Mouse (Mus musculus): Measurements from ENCODE around the gene Il4ra.

The Il4ra gene

DNA sequence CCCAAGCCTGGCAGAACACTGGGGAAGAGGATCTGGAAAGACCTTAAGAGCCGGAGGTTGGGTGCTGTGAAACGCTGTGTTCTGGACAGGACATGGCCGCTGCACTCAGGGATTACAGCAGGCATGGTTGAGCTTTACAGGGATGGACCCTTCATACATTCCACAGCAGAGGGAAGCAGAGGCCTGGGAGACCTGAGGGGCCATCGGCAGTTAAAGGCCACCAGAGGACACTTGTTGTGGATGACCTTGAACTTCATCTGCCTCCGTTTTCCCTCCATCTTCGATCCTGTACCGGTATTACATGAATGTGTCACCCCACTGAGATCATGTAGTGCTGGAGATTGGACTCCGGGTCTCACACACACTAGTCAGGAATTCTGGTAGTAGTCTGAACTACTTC is 2.0 kb upstream of the Il4ra start:
- no peak for DNase-seq (ENCODE audit: low spot score)

DNA sequence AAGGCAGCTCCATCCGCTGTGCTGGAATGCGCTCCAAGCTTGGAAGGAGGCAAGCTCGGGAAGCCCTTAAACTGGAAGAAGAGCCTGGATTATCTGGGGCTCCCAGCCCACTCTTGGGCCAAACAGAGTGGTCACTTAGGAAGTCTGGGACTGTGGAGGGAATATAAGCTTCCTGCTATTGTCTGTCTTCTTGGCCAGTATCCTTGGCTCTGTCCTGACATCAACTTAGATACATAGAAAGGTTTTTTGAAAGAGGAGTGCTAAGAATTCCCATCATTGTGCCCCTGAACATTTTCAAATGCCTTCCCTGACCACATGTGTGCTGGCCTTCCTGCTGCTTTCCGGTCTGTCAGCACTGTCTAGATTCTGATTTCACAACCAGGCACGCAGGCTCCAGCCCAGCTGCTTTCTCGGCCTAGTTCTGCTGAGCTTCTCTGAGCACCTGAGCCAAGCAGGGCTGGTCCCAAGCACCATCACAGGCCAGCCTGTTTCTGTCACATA is 989 bp upstream of the Il4ra start:
- DNase-seq (ENCODE audit: low spot score): no peak

DNA sequence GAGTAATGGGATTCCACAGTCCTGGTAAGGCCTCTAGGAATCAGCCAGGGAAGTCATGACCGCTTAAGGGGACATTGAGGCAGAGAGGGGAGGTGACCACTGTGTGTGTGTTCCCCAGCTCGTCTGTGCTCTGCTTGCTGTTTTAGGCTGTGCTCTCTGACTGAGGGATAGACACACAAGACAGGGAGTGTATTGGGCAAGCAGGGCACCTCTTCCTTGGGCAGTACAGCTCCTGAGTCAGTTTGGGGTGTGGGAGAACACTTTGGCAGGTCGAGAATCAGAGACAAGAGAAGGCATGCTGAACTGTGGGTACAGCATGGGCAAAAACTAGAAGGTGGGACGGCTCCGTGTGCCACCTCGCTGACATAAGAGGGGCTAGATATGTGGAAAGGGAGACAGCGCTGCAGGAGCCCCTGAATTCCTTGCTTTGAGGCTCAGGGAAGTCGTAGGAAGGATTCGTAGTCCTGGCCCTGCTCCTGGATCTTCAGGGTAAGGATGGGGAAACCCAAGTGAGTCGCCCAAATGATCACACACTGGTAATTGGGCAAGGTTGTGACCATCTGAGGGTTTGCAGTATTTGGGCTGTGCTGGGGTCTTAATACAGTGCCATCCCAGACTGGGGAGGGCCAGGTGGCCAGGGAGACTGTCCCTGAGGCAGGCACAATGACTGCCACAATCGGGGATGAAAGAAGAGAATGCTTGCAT is 1.1 kb downstream of the Il4ra start:
- DNase-seq (ENCODE audit: low spot score): no peak

DNA sequence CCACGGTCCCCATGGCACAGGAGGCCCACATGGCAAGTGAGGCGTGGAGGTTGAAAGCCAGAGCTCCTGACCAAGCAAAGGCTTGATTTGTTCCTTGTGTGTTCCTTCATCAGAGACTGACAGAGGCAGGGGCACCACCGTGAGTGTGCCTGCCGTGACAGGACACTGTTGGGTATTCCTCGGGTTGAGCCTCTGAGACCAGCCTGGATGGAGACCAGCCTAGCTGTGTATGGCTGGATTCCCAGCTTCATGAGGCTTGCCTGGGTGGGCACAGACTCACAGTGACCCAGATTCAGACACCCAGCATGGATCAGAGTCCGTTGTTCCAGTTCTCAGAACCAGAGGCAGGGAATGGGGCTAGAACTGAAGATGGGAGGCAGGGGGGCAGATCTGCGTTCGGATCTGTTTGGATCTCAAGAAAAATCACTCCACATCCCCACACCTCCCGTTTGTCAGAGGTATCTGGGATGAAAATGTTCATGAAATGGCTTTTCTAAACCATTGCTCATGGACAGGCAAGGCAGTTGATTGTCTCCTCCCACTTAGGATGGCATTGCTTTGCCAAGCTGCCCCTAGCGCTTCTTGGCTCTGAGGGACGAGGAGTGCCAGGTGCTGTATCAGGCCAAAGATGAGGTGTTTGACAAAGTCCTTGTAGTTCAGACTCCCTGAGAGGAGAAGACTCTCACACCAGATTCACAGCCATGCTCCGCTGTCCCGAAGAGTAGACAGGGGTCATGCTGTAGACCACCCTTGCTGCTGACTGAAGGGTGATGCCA is 1.9 kb downstream of the Il4ra start:
- DNase-seq (ENCODE audit: low spot score): no peak

DNA sequence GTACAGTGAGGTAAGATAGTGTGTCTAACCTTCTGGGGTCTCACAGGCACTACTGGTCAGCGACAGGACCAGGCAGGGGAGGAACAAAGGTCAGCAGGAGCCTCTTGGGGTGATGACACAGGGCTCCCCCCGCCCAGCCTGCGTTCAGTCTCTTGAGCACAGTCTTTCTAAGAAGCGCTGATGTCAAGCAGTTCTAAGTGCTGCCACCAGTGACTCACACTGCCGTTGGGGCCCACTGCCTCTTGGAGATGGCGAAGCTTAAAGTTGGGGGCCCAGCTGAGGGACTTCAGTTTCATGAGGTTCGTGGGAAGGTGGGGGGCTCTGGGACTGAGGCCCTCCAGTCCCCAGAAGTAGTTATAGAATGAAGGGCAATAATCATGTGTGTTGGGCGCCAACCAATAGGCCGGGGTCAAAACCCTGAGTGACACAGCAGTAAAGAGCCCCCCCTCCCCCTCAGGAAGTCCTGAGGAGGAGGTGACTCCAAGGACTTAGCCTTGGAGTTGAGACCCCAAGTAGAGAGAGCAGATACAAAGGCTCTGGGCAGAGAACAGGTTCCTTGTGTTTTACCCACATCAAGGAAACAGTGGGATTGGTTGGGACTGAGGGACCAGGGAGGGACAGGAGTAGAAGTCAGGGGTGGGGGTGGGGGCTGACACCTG is 2.7 kb downstream of the Il4ra start:
- DNase-seq (ENCODE audit: low spot score): no peak

GRCm38 (mm10) chr7:125555351-125555872 is 3.5 kb downstream of the Il4ra start:
- no peak for DNase-seq (ENCODE audit: low spot score)

DNA sequence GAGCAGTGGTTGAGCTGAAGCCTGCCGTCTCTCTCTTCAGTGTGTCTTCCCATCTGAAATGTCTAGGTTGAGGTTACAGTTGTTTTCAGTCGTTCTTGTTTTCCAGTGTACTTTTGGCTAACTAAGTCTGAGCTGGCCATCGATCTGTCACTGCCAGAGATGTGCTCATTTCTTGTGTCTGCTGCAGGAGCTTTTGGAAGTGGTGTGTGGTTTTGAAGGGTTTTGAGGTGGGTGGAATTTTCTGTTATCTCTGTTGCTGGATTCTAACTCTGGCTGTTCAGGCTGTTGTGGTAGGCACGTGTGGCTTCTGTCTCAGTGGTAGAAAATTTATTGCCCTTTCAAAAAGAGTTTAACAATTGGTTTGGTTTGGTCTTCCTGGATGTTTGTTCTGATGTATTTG is 4.2 kb downstream of the Il4ra start:
- DNase-seq (ENCODE audit: low spot score): no peak

GRCm38 (mm10) chr7:125556865-125557264 is 4.9 kb downstream of the Il4ra start:
- DNase-seq (ENCODE audit: low spot score): no peak

DNA sequence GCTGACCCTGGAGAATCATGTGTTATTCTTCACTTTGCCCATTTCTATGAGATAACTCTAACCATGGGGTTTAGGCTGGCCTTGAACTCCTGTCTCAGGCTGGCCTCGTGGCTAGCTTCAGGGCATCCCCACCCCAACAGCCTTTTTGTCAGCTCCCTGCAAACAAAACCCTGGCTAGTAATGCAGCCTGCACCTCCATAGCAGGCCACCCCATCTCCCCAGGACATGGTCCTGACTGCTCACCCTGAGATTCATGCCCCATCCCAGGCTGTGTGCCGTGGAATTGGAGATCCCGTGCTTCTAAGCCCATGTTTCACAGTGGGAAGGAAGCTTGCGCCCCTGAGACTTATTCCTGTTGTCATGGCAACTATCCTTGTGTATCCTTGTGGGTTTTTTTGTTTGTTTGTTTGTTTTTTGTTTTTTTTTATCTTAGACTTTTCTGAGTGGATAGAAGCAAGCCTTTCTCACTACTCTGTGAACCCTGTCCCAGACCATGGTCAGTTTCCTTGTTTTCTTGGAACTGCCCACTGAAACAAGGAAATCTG is 6.6 kb downstream of the Il4ra start:
- no peak for DNase-seq (ENCODE audit: low spot score)

DNA sequence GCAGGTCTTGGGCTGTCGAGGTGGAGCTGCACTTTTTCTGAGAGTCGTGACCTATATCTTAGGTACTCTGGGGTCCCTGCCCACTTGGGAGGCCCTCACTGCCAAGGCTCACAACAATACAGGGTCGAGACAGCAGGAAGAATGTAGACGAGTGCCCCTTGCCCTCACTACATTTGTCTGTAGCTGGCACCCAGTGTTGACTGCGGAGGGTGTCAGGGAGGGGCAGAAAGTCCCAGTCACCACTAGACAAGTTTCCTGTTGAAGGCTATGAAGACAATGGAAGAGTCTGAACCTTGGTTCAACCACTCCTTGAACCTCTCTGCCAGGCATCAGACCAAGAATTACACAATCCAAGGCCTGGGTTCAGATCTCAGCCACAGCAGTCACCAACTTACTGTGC is 7.1 kb downstream of the Il4ra start:
- no peak for DNase-seq (ENCODE audit: low spot score)

- DNase-seq (ENCODE audit: low spot score): no peak
Observed at GRCm38 (mm10) chr7:125559537-125559936, 7.6 kb downstream of the Il4ra start.

DNA sequence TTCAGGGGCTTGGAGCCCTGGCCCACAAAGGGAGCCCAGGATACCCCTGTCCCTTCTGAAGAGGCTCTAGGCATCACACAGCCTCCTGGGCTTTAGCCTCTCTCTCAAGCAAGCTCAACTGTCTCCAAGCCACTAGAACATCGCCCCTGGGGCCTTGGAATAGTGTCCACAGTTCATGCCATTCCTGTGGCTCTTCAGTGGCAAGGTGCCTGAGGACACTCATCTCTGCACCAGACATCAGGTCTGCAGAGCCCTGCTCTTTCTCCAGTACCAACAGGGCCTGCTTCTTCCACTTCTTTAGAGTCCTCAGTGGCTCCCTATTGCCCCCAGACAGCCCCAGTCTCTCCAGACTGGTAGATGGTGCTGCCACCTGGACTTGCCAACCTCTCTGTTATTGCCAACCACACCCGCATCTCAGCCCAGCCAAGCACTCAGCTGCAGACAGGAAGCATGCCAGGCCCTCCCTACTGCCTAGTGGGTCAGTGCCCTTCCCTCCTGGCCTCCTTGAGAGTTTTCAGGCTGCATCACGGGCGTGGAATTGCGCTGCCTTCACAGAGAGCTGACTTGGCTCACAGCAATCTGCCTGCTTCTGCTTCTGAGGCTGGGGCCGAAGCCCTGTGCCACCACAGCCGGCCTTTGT is 8.3 kb downstream of the Il4ra start:
- no peak for DNase-seq (ENCODE audit: low spot score)

DNA sequence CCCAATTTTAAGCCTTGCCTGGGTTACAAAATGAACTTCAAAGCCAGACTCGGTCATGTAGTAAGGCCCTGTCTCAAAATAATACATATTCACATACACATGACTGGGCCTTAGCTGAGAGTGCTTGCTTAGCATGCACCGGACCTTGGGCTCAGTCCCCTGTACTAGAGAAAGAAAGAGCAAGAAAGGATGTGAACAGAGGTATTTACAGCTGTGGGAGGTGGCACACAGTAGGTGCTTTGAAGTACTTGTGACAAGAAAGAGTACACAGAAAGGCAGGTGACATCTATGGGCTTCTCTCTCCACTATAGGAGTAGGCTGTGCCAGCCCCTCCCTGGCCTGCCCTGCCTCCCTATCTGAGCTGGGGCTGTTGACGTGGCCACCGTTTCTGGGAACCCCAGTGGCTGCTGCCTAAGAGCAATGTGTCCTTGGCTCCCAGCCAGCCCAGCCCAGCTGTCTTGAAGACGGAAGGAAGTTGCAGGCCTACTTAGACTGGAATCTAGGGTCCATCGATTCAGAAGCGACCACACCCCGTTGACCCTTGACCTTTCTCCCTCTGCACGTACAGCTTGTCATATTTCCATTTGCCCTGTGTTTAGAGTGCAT is 9.3 kb downstream of the Il4ra start:
- DNase-seq (ENCODE audit: low spot score): peak; percentile 37

- no peak for DNase-seq (ENCODE audit: low spot score)
Observed at GRCm38 (mm10) chr7:125562413-125562812, 10.5 kb downstream of the Il4ra start.

- no peak for DNase-seq (ENCODE audit: low spot score)
Observed at GRCm38 (mm10) chr7:125563093-125563492, 11.2 kb downstream of the Il4ra start.

- no peak for DNase-seq (ENCODE audit: low spot score)
Observed at GRCm38 (mm10) chr7:125564316-125565024, 12.6 kb downstream of the Il4ra start.

DNA sequence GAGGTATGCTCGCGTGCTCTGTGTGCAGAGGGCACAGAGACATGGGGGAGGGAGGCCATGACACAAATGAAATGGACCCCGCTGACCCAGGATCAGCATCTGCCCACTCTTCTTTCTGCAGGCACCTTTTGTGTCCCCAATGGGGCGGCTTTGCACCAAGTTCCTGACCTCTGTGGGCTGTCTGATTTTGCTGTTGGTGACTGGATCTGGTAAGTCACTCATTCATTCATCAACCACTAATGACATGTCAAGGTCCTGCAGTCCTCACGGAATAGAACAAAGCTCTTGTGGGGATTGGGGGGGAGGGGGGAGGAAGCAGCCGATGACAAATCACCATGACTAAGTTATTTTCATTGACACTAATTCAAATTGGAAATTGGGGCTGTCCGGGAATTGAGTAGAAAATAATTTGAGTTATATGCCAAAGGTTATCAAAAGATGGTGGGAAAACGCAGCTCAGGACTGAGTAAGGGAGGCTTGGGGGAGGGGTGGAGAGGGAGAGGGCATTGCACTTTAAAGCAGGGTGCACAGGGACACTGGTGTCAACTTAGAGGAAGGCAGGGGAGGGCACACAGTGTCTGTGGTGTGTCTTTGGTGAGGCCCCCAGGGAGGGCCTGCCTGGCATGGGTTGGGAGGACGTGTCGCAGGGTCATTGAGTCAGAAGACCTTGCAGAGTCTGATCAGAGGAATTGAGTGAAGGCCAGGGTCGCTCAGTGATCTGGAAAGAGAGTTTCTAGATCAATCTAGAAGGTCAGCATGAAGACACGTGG is 13.8 kb downstream of the Il4ra start:
- DNase-seq (ENCODE audit: low spot score): no peak

DNA sequence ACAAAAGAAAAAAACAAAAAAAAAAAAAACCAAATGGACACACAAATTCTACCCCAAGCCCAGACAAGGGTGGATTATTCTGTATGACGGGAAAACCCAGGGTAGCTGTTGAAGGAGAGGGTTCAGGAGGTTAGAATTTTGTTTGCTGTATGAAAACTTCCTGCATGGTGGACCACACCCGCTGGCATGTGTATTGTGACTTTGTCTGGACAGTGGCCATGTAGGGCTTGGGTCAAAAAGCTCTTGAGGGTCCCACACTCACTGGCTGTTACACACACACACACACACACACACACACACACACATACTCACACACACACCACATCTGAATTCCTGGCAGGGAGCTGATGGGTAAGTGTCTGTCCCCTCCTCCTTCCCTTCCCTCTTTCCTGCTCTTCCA is 14.5 kb downstream of the Il4ra start:
- no peak for DNase-seq (ENCODE audit: low spot score)

GRCm38 (mm10) chr7:125568888-125569287 is 17.0 kb downstream of the Il4ra start:
- no peak for DNase-seq (ENCODE audit: low spot score)

GRCm38 (mm10) chr7:125571891-125572290 is 20.0 kb downstream of the Il4ra start:
- no peak for DNase-seq (ENCODE audit: low spot score)

Measured in spleen, adult 12 weeks (tissue).